Mouse (Mus musculus): ENCODE data around the gene Moap1. TPM values are rescaled to one million over a fixed set of nuclear protein-coding genes. Genes with fewer than 3 reads are reported as not detected.

Moap1 gene
- total RNA-seq, 2 experiments from 2014 or later: 6.3 to 6.6 TPM

- intact Hi-C loops (cut with DNase I): loop anchor here (2.0 kb wide), 1 partner anchor 187 kb away; no protein-coding TSS in a partner anchor
- no peak for DNase-seq
These were observed 33.6 kb downstream of the Moap1 start for GRCm38 (mm10) chr12:102709896-102710295.

- intact Hi-C loops (cut with DNase I): loop anchor here (2.0 kb wide), 1 partner anchor 185 kb away; no protein-coding TSS in a partner anchor
These were observed 35.2 kb downstream of the Moap1 start for GRCm38 (mm10) chr12:102708220-102708619.

GRCm38 (mm10) chr12:102706833-102707463 lies 36.5 kb downstream of the Moap1 start:
- no peak for DNase-seq
- intact Hi-C loops (cut with DNase I): no loop called here

More at GRCm38 (mm10) chr12:102708220-102708619, 35.2 kb downstream of the Moap1 start:
- peak; percentile 31 to 63 for DNase-seq

- DNase-seq: no peak
- intact Hi-C loops (cut with DNase I): loop anchor here (2.0 kb wide), 1 partner anchor 127 kb away; no protein-coding TSS in a partner anchor
These were observed 37.4 kb downstream of the Moap1 start for GRCm38 (mm10) chr12:102705906-102706640.

- peak; percentile 92 to 93 for DNase-seq
- intact Hi-C loops (cut with DNase I): loop anchor here (2.0 kb wide), 1 partner anchor 127 kb away; no protein-coding TSS in a partner anchor
These were observed 38.1 kb downstream of the Moap1 start for GRCm38 (mm10) chr12:102705216-102705871.

- DNase-seq: peak; percentile 67 to 77
- intact Hi-C loops (cut with DNase I): loop anchor here (2.0 kb wide), 1 partner anchor 126 kb away; no protein-coding TSS in a partner anchor
These were observed 38.8 kb downstream of the Moap1 start, which contains the start of gene Itpk1 for GRCm38 (mm10) chr12:102704457-102705198. Gene Itpk1 (minus strand): TSS chr12:102704930.

GRCm38 (mm10) chr12:102703921-102704408 lies 39.5 kb downstream of the Moap1 start:
- DNase-seq: no peak
- intact Hi-C loops (cut with DNase I): loop anchor here (2.0 kb wide), 2 partner anchors 21 to 125 kb away; no protein-coding TSS in a partner anchor

GRCm38 (mm10) chr12:102703441-102703840 lies 40.0 kb downstream of the Moap1 start:
- no peak for DNase-seq
- intact Hi-C loops (cut with DNase I): loop anchor here (2.0 kb wide), 1 partner anchor 21 kb away; no protein-coding TSS in a partner anchor

GRCm38 (mm10) chr12:102703111-102703412 lies 40.4 kb downstream of the Moap1 start:
- intact Hi-C loops (cut with DNase I): loop anchor here (2.0 kb wide), 1 partner anchor 20 kb away; no protein-coding TSS in a partner anchor
- DNase-seq: peak; percentile 30 to 47

GRCm38 (mm10) chr12:102702356-102703110 lies 40.9 kb downstream of the Moap1 start:
- DNase-seq: peak; percentile 79 to 91
- intact Hi-C loops (cut with DNase I): loop anchor here (2.0 kb wide), 1 partner anchor 20 kb away; no protein-coding TSS in a partner anchor

GRCm38 (mm10) chr12:102701691-102702207 lies 41.7 kb downstream of the Moap1 start:
- DNase-seq: no peak
- intact Hi-C loops (cut with DNase I): loop anchor here (2.0 kb wide), 1 partner anchor 19 kb away; no protein-coding TSS in a partner anchor

- no peak for DNase-seq
- intact Hi-C loops (cut with DNase I): no loop called here
These were observed 43.0 kb downstream of the Moap1 start for GRCm38 (mm10) chr12:102700453-102700852.

- intact Hi-C loops (cut with DNase I): no loop called here
- no peak for DNase-seq
These were observed 44.3 kb downstream of the Moap1 start for GRCm38 (mm10) chr12:102699156-102699555.

- DNase-seq: no peak
- intact Hi-C loops (cut with DNase I): no loop called here
These were observed 45.3 kb downstream of the Moap1 start for GRCm38 (mm10) chr12:102698089-102698684.

GRCm38 (mm10) chr12:102697381-102697780 lies 46.1 kb downstream of the Moap1 start:
- intact Hi-C loops (cut with DNase I): no loop called here
- no peak for DNase-seq

- no peak for DNase-seq
- intact Hi-C loops (cut with DNase I): no loop called here
These were observed 46.7 kb downstream of the Moap1 start for GRCm38 (mm10) chr12:102696635-102697354.

- DNase-seq: no peak
- intact Hi-C loops (cut with DNase I): no loop called here
These were observed 47.9 kb downstream of the Moap1 start for GRCm38 (mm10) chr12:102695369-102696239.
